Mouse (Mus musculus) limb, embryonic 11.5 days (tissue): ENCODE results near the gene Hexim1. TPM values are rescaled to one million over a fixed set of nuclear protein-coding genes. Genes with fewer than 3 reads are reported as not detected.

Source experiments
- ATAC-seq: fragments of 200-750 bp; cut with Nextera tagmentation; 2 replicates; pipeline ENCODE4 v1.8.0; 2017; ENCODE audit warnings: low read depth; ENCODE audit not compliant: insufficient number of reproducible peaks, low FRiP score, low TSS enrichment
- DNase-seq: peaks from one replicate; pipeline ENCODE4 v3.0.0-alpha.2; 2015; ENCODE audit warnings: low spot score
- H3K27ac ChIP-seq: fragments of 300-500 bp; sonication (generic); replicated peaks from 2 replicates; pipeline ENCODE4 v1.5.1; 2014; ENCODE audit warnings: low read depth, mild to moderate bottlenecking, low read length
- H3K27me3 ChIP-seq: fragments of 300-500 bp; sonication (generic); 2 replicates; pipeline ENCODE4 v1.6.1; 2014; ENCODE audit warnings: mild to moderate bottlenecking, low read length, mixed read lengths; ENCODE audit not compliant: control insufficient read depth, insufficient read depth
- H3K36me3 ChIP-seq: fragments of 300-500 bp; sonication (generic); 2 replicates; pipeline ENCODE4 v1.6.1; 2014; ENCODE audit warnings: mild to moderate bottlenecking, low read length, moderate library complexity, mixed read lengths; ENCODE audit not compliant: control insufficient read depth, insufficient read depth
- H3K4me1 ChIP-seq: fragments of 300-500 bp; sonication (generic); 2 replicates; pipeline ENCODE4 v1.6.1; 2014; ENCODE audit warnings: low read length, mixed read lengths; ENCODE audit not compliant: control insufficient read depth, insufficient read depth
- H3K4me2 ChIP-seq: fragments of 300-500 bp; sonication (generic); 2 replicates; pipeline ENCODE4 v1.6.1; 2014; ENCODE audit warnings: low read depth, mild to moderate bottlenecking, moderate library complexity; ENCODE audit not compliant: severe bottlenecking
- H3K4me3 ChIP-seq: fragments of 300-500 bp; sonication (generic); 2 replicates; pipeline ENCODE4 v1.5.1; 2014; ENCODE audit warnings: low read depth, low read length
- H3K9ac ChIP-seq: fragments of 300-500 bp; sonication (generic); 2 replicates; pipeline ENCODE4 v1.6.1; 2014; ENCODE audit warnings: mild to moderate bottlenecking, low read length
- H3K9me3 ChIP-seq: fragments of 300-500 bp; sonication (generic); 2 replicates; pipeline ENCODE4 v1.6.1; 2016; ENCODE audit warnings: low read length; ENCODE audit not compliant: control insufficient read depth
- WGBS: fragments of 180-500 bp; shearing (Covaris S2); extraction: QIAGEN DNeasy Blood & Tissue Kit; methylation state at CpG from one replicate; pipeline ENCODE4 v1.1.7; 2014; 5-methylcytosine and 5-hydroxymethylcytosine counted together
- polyA plus RNA-seq: library from polyadenylated mRNA; unstranded; fragments of >200 nt; fragmentation: Nextera tagmentation; extraction: Ambion mirVana; gene quantifications from 2 replicates; pipeline ENCODE4 v1.2.1, GENCODE M21; 2014

Hexim1 gene
- polyA plus RNA-seq, 1 experiment from 2014 or later, result 5.6 TPM

- Histone ChIP-seq H3K9ac (peak overlapping the region; percentile 27), H3K9me3 (no peaks in the 10 kb centered on the region), H3K4me3 (peak overlapping the region; percentile 65), H3K4me2 (peak overlapping the region; percentile 79), H3K27me3 (0 out of 2 replicates have a peak, but pooled peaks cover 2% of the 10 kb centered on the region), H3K36me3 (no peaks in the 10 kb centered on the region), H3K27ac (no peak overlapping the region), H3K4me1 (peaks cover 11% of the 10 kb centered on the region; the same call in 1 of the 2 replicates)
- under 1% methylated on average over 38 of the region's 38 CpGs for WGBS
- ATAC-seq (no peak), DNase-seq (no peak)
Observed at GRCm38 (mm10) chr11:103117591-103118009, 1.6 kb downstream of the Hexim1 start.

GRCm38 (mm10) chr11:103118866-103119265 is 2.8 kb downstream of the Hexim1 start:
- H3K4me2 ChIP-seq, result no peak overlapping the region
- no peak overlapping the region for H3K4me3 ChIP-seq

GRCm38 (mm10) chr11:103119609-103120008 is 3.6 kb downstream of the Hexim1 start:
- Histone ChIP-seq H3K4me1 (peaks cover 7% of the 10 kb centered on the region; the same call in 1 of the 2 replicates), H3K9ac (no peak overlapping the region), H3K36me3 (no peaks in the 10 kb centered on the region), H3K27ac (no peak overlapping the region), H3K9me3 (no peaks in the 10 kb centered on the region), H3K4me2 (no peak overlapping the region), H3K27me3 (no peaks in the 10 kb centered on the region), H3K4me3 (no peak overlapping the region)
- WGBS, result 69% methylated on average over 5 of the region's 5 CpGs
- ATAC-seq (no peak), DNase-seq (no peak)

More at GRCm38 (mm10) chr11:103118866-103119265, 2.8 kb downstream of the Hexim1 start:
- Histone ChIP-seq H3K4me1 (peaks cover 11% of the 10 kb centered on the region; the same call in 1 of the 2 replicates), H3K27ac (no peak overlapping the region), H3K27me3 (no peaks in the 10 kb centered on the region), H3K9me3 (no peaks in the 10 kb centered on the region), H3K36me3 (no peaks in the 10 kb centered on the region), H3K9ac (no peak overlapping the region)
- DNase-seq (no peak), ATAC-seq (no peak)
- 91% methylated on average over 2 of the region's 2 CpGs for WGBS

- no peaks in the 10 kb centered on the region for H3K9me3 ChIP-seq
- no peaks in the 10 kb centered on the region for H3K36me3 ChIP-seq
- ATAC-seq (no peak), DNase-seq (no peak)
- no peak overlapping the region for H3K4me3 ChIP-seq
- 78% methylated on average over 5 of the region's 5 CpGs for WGBS
- 0 out of 2 replicates have a peak, but pooled peaks cover 4% of the 10 kb centered on the region for H3K4me1 ChIP-seq
- H3K27ac ChIP-seq, result no peak overlapping the region
- H3K27me3 ChIP-seq, result no peaks in the 10 kb centered on the region
- H3K9ac ChIP-seq, result no peak overlapping the region
- H3K4me2 ChIP-seq, result no peak overlapping the region
Observed at GRCm38 (mm10) chr11:103120315-103120714, 4.3 kb downstream of the Hexim1 start.

- H3K9ac ChIP-seq, result peak within 1 kb of the TSS; percentile 100
- peak within 1 kb of the TSS; percentile 96 for H3K27ac ChIP-seq
- DNase-seq (peak; percentile 73), ATAC-seq (peak; percentile 32; the same call in 1 of the 2 replicates)
- under 1% methylated on average over 39 of the region's 39 CpGs for WGBS
- no peaks in the 10 kb centered on the region for H3K27me3 ChIP-seq
- no peaks in the 10 kb centered on the region for H3K9me3 ChIP-seq
- H3K4me3 ChIP-seq, result peak within 1 kb of the TSS; percentile 95
- H3K36me3 ChIP-seq, result no peaks in the 10 kb centered on the region
- peaks cover 17% of the 10 kb centered on the region; the same call in 1 of the 2 replicates for H3K4me1 ChIP-seq
- peak within 1 kb of the TSS; percentile 63 for H3K4me2 ChIP-seq
Observed at GRCm38 (mm10) chr11:103131701-103132575, 15.9 kb downstream of the Hexim1 start, which contains the start of gene Hexim2. Gene Hexim2 (plus strand): TSS chr11:103132429.

- Histone ChIP-seq H3K9ac (peak overlapping the region; percentile 100), H3K36me3 (no peaks in the 10 kb centered on the region), H3K27ac (peak overlapping the region; percentile 96), H3K4me3 (peak overlapping the region; percentile 95), H3K9me3 (no peaks in the 10 kb centered on the region), H3K4me1 (peaks cover 17% of the 10 kb centered on the region; the same call in 1 of the 2 replicates), H3K4me2 (peak overlapping the region; percentile 63), H3K27me3 (no peaks in the 10 kb centered on the region)
- under 1% methylated on average over 53 of the region's 58 CpGs for WGBS
- ATAC-seq (peak; percentile 90), DNase-seq (peak; percentile 100)
Observed at GRCm38 (mm10) chr11:103132576-103133455, 16.8 kb downstream of the Hexim1 start.

- Histone ChIP-seq H3K27me3 (no peaks in the 10 kb centered on the region), H3K36me3 (0 out of 2 replicates have a peak, but pooled peaks cover 2% of the 10 kb centered on the region), H3K4me1 (peaks cover 17% of the 10 kb centered on the region; the same call in 1 of the 2 replicates), H3K4me2 (peak overlapping the region; percentile 49), H3K4me3 (peak overlapping the region; percentile 20), H3K9me3 (no peaks in the 10 kb centered on the region), H3K9ac (peak overlapping the region; percentile 54), H3K27ac (0 out of 2 replicates have a peak overlapping the region, but pooled peaks have one; percentile 30)
- no peak; the same call in 1 of the 2 replicates for ATAC-seq
- no peak for DNase-seq
- 51% methylated on average over 6 of the region's 6 CpGs for WGBS
Observed at GRCm38 (mm10) chr11:103133456-103134185, 17.6 kb downstream of the Hexim1 start.
